Mouse (Mus musculus) hindbrain, embryonic 14.5 days (tissue): ENCODE measurements at regions not wholly inside any gene's neighbourhood (a gene's known extent, or its start where the extent isn't known, plus 50 kb on each side); places are given as distances from the start of the nearest gene placed in this dataset.

Source experiments
- ATAC-seq: fragments of 200-750 bp; cut with Nextera tagmentation; 2 replicates; pipeline ENCODE4 v1.8.0; 2017; ENCODE audit warnings: moderate number of reproducible peaks, mild to moderate bottlenecking, moderate TSS enrichment, moderate library complexity; ENCODE audit not compliant: low FRiP score
- DNase-seq: peaks from one replicate; pipeline ENCODE4 v3.0.0-alpha.2; 2015; ENCODE audit warnings: low spot score
- H3K27ac ChIP-seq: fragments of 300-500 bp; sonication (generic); 2 replicates; pipeline ENCODE4 v1.5.1; 2014; ENCODE audit warnings: mild to moderate bottlenecking, moderate library complexity
- H3K27me3 ChIP-seq: fragments of 300-500 bp; sonication (generic); 2 replicates; pipeline ENCODE4 v1.6.1; 2014; ENCODE audit warnings: mild to moderate bottlenecking, low read length, mixed read lengths; ENCODE audit not compliant: control insufficient read depth, insufficient read depth
- H3K36me3 ChIP-seq: fragments of 300-500 bp; sonication (generic); replicated peaks from 2 replicates; pipeline ENCODE4 v1.6.1; 2014; ENCODE audit not compliant: control insufficient read depth, insufficient read depth
- H3K4me1 ChIP-seq: fragments of 300-500 bp; sonication (generic); replicated peaks from 2 replicates; pipeline ENCODE4 v1.6.1; 2014; ENCODE audit warnings: antibody characterized with exemption, low read length, mixed read lengths; ENCODE audit not compliant: control insufficient read depth, insufficient read depth
- H3K4me2 ChIP-seq: fragments of 300-500 bp; sonication (generic); replicated peaks from 2 replicates; pipeline ENCODE4 v1.6.1; 2014; ENCODE audit warnings: mild to moderate bottlenecking, moderate library complexity
- H3K4me3 ChIP-seq: fragments of 300-500 bp; sonication (generic); replicated peaks from 2 replicates; pipeline ENCODE4 v1.5.1; 2014; ENCODE audit warnings: mild to moderate bottlenecking, low read length
- H3K9ac ChIP-seq: fragments of 300-500 bp; sonication (generic); 2 replicates; pipeline ENCODE4 v1.6.1; 2014
- H3K9me3 ChIP-seq: fragments of 300-500 bp; sonication (generic); 2 replicates; pipeline ENCODE4 v1.6.1; 2016; ENCODE audit warnings: low read length; ENCODE audit not compliant: control insufficient read depth
- WGBS: fragments of 180-500 bp; shearing (Covaris S2); extraction: QIAGEN DNeasy Blood & Tissue Kit; methylation state at CpG from one replicate; pipeline ENCODE4 v1.1.7; 2014; 5-methylcytosine and 5-hydroxymethylcytosine counted together

GRCm38 (mm10) chr1:126931093-126931492 lies 100.5 kb upstream of the Nckap5 start:
- no peak overlapping the region for H3K9ac ChIP-seq
- H3K4me2 ChIP-seq, result no peak overlapping the region
- H3K27ac ChIP-seq, result no peak overlapping the region
- WGBS, result 63% methylated on average over 10 of the region's 10 CpGs
- peaks cover 16% of the 10 kb centered on the region; the same call in 1 of the 2 replicates for H3K4me1 ChIP-seq
- H3K9me3 ChIP-seq, result no peaks in the 10 kb centered on the region
- H3K4me3 ChIP-seq, result no peak overlapping the region
- no peaks in the 10 kb centered on the region for H3K27me3 ChIP-seq
- ATAC-seq, result no peak
- no peak for DNase-seq
- no peaks in the 10 kb centered on the region for H3K36me3 ChIP-seq

DNA sequence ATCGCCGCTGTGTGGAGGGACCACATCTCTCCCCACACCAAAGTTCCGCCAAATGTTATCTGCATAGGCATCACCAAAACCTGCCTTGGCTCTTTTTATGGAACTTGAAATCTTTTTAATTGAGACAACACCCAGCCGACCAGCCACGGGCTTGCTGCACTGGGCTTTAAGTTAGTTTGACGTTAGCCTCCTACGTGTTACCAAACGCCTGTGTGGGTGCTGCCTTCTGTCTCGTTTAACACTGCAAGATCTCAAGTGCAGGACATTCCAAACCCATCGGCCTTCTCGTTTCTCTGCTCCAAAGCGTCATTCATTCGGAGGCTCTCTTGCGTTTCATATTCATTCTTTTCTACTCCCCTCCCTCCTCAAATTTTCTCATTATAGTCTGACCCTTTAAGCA lies 100.0 kb upstream of the Nckap5 start:
- Histone ChIP-seq H3K4me3 (no peak overlapping the region), H3K9me3 (no peaks in the 10 kb centered on the region), H3K4me2 (no peak overlapping the region), H3K27me3 (no peaks in the 10 kb centered on the region), H3K27ac (no peak overlapping the region), H3K36me3 (no peaks in the 10 kb centered on the region), H3K9ac (no peak overlapping the region), H3K4me1 (peaks cover 16% of the 10 kb centered on the region; the same call in 1 of the 2 replicates)
- no peak for ATAC-seq
- 79% methylated on average over 14 of the region's 14 CpGs for WGBS
- DNase-seq, result no peak

- Histone ChIP-seq H3K27me3 (no peaks in the 10 kb centered on the region), H3K4me1 (peaks cover 21% of the 10 kb centered on the region; the same call in 1 of the 2 replicates), H3K9me3 (no peaks in the 10 kb centered on the region), H3K4me3 (no peak overlapping the region), H3K4me2 (no peak overlapping the region), H3K27ac (no peak overlapping the region), H3K9ac (no peak overlapping the region), H3K36me3 (no peaks in the 10 kb centered on the region)
- DNase-seq (peak; percentile 71), ATAC-seq (no peak)
- WGBS, result 57% methylated on average over 4 of the region's 4 CpGs
These were observed 99.1 kb upstream of the Nckap5 start for GRCm38 (mm10) chr1:126929666-126930065.

DNA sequence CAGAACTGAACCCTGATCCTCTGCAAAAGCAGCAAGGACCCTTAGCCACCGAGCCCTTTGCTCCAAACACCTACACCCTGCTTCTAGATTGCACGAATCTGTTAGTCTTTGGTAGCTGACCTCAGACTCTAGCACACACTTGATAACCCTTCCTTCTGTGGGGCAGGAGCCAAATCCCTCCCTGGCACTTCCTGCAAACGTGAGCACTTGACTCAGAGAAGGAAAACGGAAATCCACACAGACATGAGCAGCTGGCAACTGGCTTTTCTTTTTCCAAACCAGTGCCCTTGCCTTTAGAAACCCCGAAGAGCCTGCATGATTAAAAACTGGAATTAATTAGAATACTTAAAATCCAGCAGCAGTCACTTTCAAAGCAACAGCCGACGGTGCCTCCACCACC lies 97.6 kb upstream of the Nckap5 start:
- no peak overlapping the region for H3K9ac ChIP-seq
- DNase-seq (peak; percentile 37), ATAC-seq (no peak)
- H3K9me3 ChIP-seq, result no peaks in the 10 kb centered on the region
- no peak overlapping the region for H3K4me3 ChIP-seq
- H3K4me1 ChIP-seq, result peaks cover 21% of the 10 kb centered on the region; the same call in 1 of the 2 replicates
- 22% methylated on average over 7 of the region's 7 CpGs for WGBS
- H3K4me2 ChIP-seq, result no peak overlapping the region
- H3K27me3 ChIP-seq, result no peaks in the 10 kb centered on the region
- no peaks in the 10 kb centered on the region for H3K36me3 ChIP-seq
- H3K27ac ChIP-seq, result no peak overlapping the region

GRCm38 (mm10) chr1:126925150-126926035 lies 94.8 kb upstream of the Nckap5 start:
- H3K36me3 ChIP-seq, result no peaks in the 10 kb centered on the region
- peaks cover 19% of the 10 kb centered on the region; the same call in 1 of the 2 replicates for H3K4me1 ChIP-seq
- DNase-seq, result peak; percentile 82
- ATAC-seq, result peak; percentile 81; the same call in 1 of the 2 replicates
- no peaks in the 10 kb centered on the region for H3K27me3 ChIP-seq
- no peak overlapping the region for H3K9ac ChIP-seq
- WGBS, result 61% methylated on average over 12 of the region's 12 CpGs
- no peak overlapping the region for H3K27ac ChIP-seq
- H3K4me3 ChIP-seq, result no peak overlapping the region
- no peaks in the 10 kb centered on the region for H3K9me3 ChIP-seq
- H3K4me2 ChIP-seq, result no peak overlapping the region

DNA sequence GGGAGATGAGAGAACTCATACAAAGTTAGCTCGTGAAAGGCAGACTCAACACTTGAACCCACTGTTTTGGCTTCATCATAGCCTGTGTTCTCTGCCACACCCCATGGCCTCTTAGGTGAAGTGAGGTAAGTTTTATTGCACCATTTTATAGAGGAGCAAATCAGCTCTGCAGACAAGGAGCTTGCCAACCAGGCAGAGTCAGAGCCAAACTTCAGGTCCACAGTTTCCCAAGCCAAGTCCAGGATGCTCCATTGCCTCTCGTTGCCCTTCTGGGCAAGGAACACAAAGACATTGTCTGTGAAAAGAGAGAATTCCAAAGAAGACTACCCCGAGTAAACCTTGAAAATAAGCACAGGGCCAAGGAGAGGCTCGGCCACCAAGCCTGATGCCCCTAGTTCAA lies 93.4 kb upstream of the Nckap5 start:
- Histone ChIP-seq H3K27ac (no peak overlapping the region), H3K9me3 (no peaks in the 10 kb centered on the region), H3K4me1 (peaks cover 18% of the 10 kb centered on the region; the same call in 1 of the 2 replicates), H3K36me3 (no peaks in the 10 kb centered on the region), H3K4me3 (no peak overlapping the region), H3K9ac (no peak overlapping the region), H3K4me2 (no peak overlapping the region), H3K27me3 (no peaks in the 10 kb centered on the region)
- 75% methylated on average over 4 of the region's 4 CpGs for WGBS
- ATAC-seq (no peak), DNase-seq (no peak)

DNA sequence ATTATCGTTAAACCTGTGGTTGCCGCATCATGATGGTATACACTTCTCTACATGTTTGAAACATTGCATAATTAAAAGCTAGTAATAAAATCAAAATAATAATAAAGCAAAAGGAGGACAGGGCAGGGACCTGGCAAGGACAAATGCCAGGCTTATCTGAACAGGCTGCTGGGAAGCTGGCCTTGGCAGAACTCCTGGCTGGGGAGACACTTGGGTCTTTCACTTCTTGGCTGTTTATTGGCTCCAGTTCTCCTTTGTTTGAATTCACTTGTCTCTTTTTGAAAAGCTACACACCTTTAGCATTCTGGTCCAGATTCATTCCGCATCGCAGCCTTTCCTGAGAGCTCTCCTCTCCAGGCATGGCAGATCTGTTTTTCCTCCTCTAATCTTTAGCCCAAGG lies 91.6 kb upstream of the Nckap5 start:
- no peak overlapping the region for H3K4me2 ChIP-seq
- no peak overlapping the region for H3K27ac ChIP-seq
- H3K9me3 ChIP-seq, result no peaks in the 10 kb centered on the region
- H3K4me1 ChIP-seq, result 0 out of 2 replicates have a peak, but pooled peaks cover 8% of the 10 kb centered on the region
- no peak overlapping the region for H3K4me3 ChIP-seq
- DNase-seq (no peak), ATAC-seq (no peak)
- no peak overlapping the region for H3K9ac ChIP-seq
- 85% methylated on average over 4 of the region's 4 CpGs for WGBS
- no peaks in the 10 kb centered on the region for H3K36me3 ChIP-seq
- no peaks in the 10 kb centered on the region for H3K27me3 ChIP-seq

DNA sequence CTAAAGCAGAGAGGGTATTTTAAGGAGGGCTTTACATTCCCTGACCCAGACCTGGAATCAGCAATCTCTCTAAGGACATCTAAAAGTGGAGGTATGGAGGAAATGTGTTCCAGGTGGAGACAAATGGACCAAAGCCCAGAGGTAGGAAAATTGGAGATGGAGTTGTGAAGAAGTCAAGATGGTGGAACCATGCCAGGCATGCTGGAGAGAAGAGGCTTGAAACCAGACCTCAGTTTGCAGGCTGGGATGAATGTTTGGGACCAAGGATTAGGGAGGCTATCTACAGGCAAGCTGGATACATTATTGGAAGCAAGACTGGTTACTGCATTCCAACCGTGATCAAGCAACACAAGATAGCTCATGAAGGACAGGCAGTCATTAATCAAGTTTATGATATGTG lies 88.3 kb upstream of the Nckap5 start:
- DNase-seq, result no peak
- no peak overlapping the region for H3K9ac ChIP-seq
- ATAC-seq, result no peak
- no peaks in the 10 kb centered on the region for H3K36me3 ChIP-seq
- WGBS, result 86% methylated on average over 1 of the region's 1 CpGs
- H3K4me1 ChIP-seq, result no peaks in the 10 kb centered on the region
- H3K27me3 ChIP-seq, result 0 out of 2 replicates have a peak, but pooled peaks cover 3% of the 10 kb centered on the region
- H3K4me3 ChIP-seq, result no peak overlapping the region
- no peak overlapping the region for H3K27ac ChIP-seq
- no peak overlapping the region for H3K4me2 ChIP-seq
- no peaks in the 10 kb centered on the region for H3K9me3 ChIP-seq

- 27% methylated on average over 6 of the region's 6 CpGs for WGBS
- Histone ChIP-seq H3K27ac (no peak overlapping the region), H3K4me2 (no peak overlapping the region), H3K9ac (no peak overlapping the region), H3K9me3 (no peaks in the 10 kb centered on the region), H3K36me3 (no peaks in the 10 kb centered on the region), H3K27me3 (0 out of 2 replicates have a peak, but pooled peaks cover 3% of the 10 kb centered on the region), H3K4me1 (no peaks in the 10 kb centered on the region), H3K4me3 (no peak overlapping the region)
- ATAC-seq (peak; percentile 29; the same call in 1 of the 2 replicates), DNase-seq (no peak)
These were observed 87.3 kb upstream of the Nckap5 start for GRCm38 (mm10) chr1:126917872-126918271.
